Mouse (Mus musculus): ENCODE measurements around the gene Myo1g. TPM values are rescaled to one million over a fixed set of nuclear protein-coding genes. Genes with fewer than 3 reads are reported as not detected.

Gene Myo1g
- total and polyA plus RNA-seq, 2 experiments from 2014 or later: 0.39 to 0.68 TPM

GRCm38 (mm10) chr11:6468541-6468940 is 52.2 kb downstream of the Myo1g start:
- Histone ChIP-seq H3K9me3 (ENCODE audit: low read length) (no peaks in the 10 kb centered on the region), H3K36me3 (ENCODE audit: insufficient read depth, low read length) (peaks cover 3% of the 10 kb centered on the region), H3K4me3 (ENCODE audit: low read length) (no peak overlapping the region), H3K4me1 (ENCODE audit: insufficient read depth, low read length) (peaks cover 19% of the 10 kb centered on the region), H3K9ac (replicated peaks; ENCODE audit: low read length) (no peak overlapping the region), H3K27me3 (ENCODE audit: insufficient read depth, low read length) (no peaks in the 10 kb centered on the region), H3K27ac (no peak overlapping the region), H3K4me2 (ENCODE audit: low read depth, low read length) (peak overlapping the region; percentile 5; the same call in 1 of the 2 replicates)
- 50% methylated on average over 2 of the region's 2 CpGs for WGBS
- no peak for DNase-seq (ENCODE audit: low spot score)
- no peak for TF ChIP-seq CTCF (IDR thresholded peaks at IDR 0.05; ENCODE audit: low read depth)
- no peak for ATAC-seq

GRCm38 (mm10) chr11:6465122-6465521 is 55.6 kb downstream of the Myo1g start:
- Histone ChIP-seq H3K4me1 (ENCODE audit: insufficient read depth, low read length) (peaks cover 10% of the 10 kb centered on the region; the same call in 1 of the 2 replicates), H3K4me3 (ENCODE audit: low read length) (no peak overlapping the region), H3K9ac (replicated peaks; ENCODE audit: low read length) (no peak overlapping the region), H3K4me2 (ENCODE audit: low read depth, low read length) (no peak overlapping the region), H3K27ac (no peak overlapping the region), H3K9me3 (ENCODE audit: low read length) (no peaks in the 10 kb centered on the region), H3K36me3 (ENCODE audit: insufficient read depth, low read length) (peaks cover 3% of the 10 kb centered on the region), H3K27me3 (ENCODE audit: insufficient read depth, low read length) (no peaks in the 10 kb centered on the region)
- WGBS: 17% methylated on average over 4 of the region's 4 CpGs
- ATAC-seq: peak; percentile 82
- DNase-seq (ENCODE audit: low spot score): peak; percentile 94
- peak; percentile 76 for TF ChIP-seq CTCF (IDR thresholded peaks at IDR 0.05; ENCODE audit: low read depth)

- Histone ChIP-seq H3K27me3 (ENCODE audit: insufficient read depth, low read length) (no peaks in the 10 kb centered on the region), H3K27ac (no peak overlapping the region), H3K9ac (replicated peaks; ENCODE audit: low read length) (no peak overlapping the region), H3K4me1 (ENCODE audit: insufficient read depth, low read length) (no peaks in the 10 kb centered on the region), H3K4me2 (ENCODE audit: low read depth, low read length) (no peak overlapping the region), H3K4me3 (ENCODE audit: low read length) (no peak overlapping the region), H3K9me3 (ENCODE audit: low read length) (no peaks in the 10 kb centered on the region), H3K36me3 (ENCODE audit: insufficient read depth, low read length) (peaks cover 3% of the 10 kb centered on the region)
- ATAC-seq (no peak), DNase-seq (ENCODE audit: low spot score) (no peak)
- 91% methylated on average over 6 of the region's 6 CpGs for WGBS
- TF ChIP-seq CTCF (IDR thresholded peaks at IDR 0.05; ENCODE audit: low read depth): no peak
Measured at GRCm38 (mm10) chr11:6463159-6463837, 57.5 kb downstream of the Myo1g start.

Small RNAs within 50 kb of the gene (microRNA-seq; reads per million reads assigned to microRNA genes)
- 0 reads per million in 2 experiments for gene Gm22123

Other genes starting within 250 kb of the Myo1g start
- gene Tmed4, start 246.1 kb downstream of the Myo1g start, total RNA-seq (2014; rRNA removed): 82.0 and 95.4 TPM in 2 replicates
- gene Tmed4, start 246.1 kb downstream of the Myo1g start, polyA plus RNA-seq (2015; fragmentation: Nextera tagmentation; extraction: Ambion mirVana): 103 and 114 TPM in 2 replicates
- 139 TPM in 2 replicates for gene Ogdh, start 229.3 kb downstream of the Myo1g start, total RNA-seq (2014; rRNA removed)
- 139 and 151 TPM in 2 replicates for gene Ogdh, start 229.3 kb downstream of the Myo1g start, polyA plus RNA-seq (2015; fragmentation: Nextera tagmentation; extraction: Ambion mirVana)
- 136 and 149 TPM in 2 replicates for gene Zmiz2, start 131.9 kb downstream of the Myo1g start, total RNA-seq (2014; rRNA removed)
- gene Zmiz2, start 131.9 kb downstream of the Myo1g start, polyA plus RNA-seq (2015; fragmentation: Nextera tagmentation; extraction: Ambion mirVana): 27.0 and 29.0 TPM in 2 replicates
- gene Ppia, start 105.5 kb downstream of the Myo1g start, total RNA-seq (2014; rRNA removed): 2,267 and 2,460 TPM in 2 replicates
- gene Ppia, start 105.5 kb downstream of the Myo1g start, polyA plus RNA-seq (2015; fragmentation: Nextera tagmentation; extraction: Ambion mirVana): 5,475 and 5,597 TPM in 2 replicates
- 75.5 and 95.0 TPM in 2 replicates for gene H2afv, start 76.5 kb downstream of the Myo1g start, total RNA-seq (2014; rRNA removed)
- 251 and 254 TPM in 2 replicates for gene H2afv, start 76.5 kb downstream of the Myo1g start, polyA plus RNA-seq (2015; fragmentation: Nextera tagmentation; extraction: Ambion mirVana)
- gene Purb, start 45.0 kb downstream of the Myo1g start, total RNA-seq (2014; rRNA removed): 35.9 and 36.9 TPM in 2 replicates
- gene Purb, start 45.0 kb downstream of the Myo1g start, polyA plus RNA-seq (2015; fragmentation: Nextera tagmentation; extraction: Ambion mirVana): 17.1 and 17.9 TPM in 2 replicates
- 62.8 and 77.5 TPM in 2 replicates for gene Ccm2, start 25.9 kb upstream of the Myo1g start, total RNA-seq (2014; rRNA removed)
- 74.1 and 80.2 TPM in 2 replicates for gene Ccm2, start 25.9 kb upstream of the Myo1g start, polyA plus RNA-seq (2015; fragmentation: Nextera tagmentation; extraction: Ambion mirVana)
- 84.0 and 84.9 TPM in 2 replicates for gene Nacad, start 85.1 kb upstream of the Myo1g start, total RNA-seq (2014; rRNA removed)
- gene Nacad, start 85.1 kb upstream of the Myo1g start, polyA plus RNA-seq (2015; fragmentation: Nextera tagmentation; extraction: Ambion mirVana): 54.7 and 56.7 TPM in 2 replicates
- 44.0 and 53.5 TPM in 2 replicates for gene Tbrg4, start 105.1 kb upstream of the Myo1g start, total RNA-seq (2014; rRNA removed)
- gene Tbrg4, start 105.1 kb upstream of the Myo1g start, polyA plus RNA-seq (2015; fragmentation: Nextera tagmentation; extraction: Ambion mirVana): 31.3 and 34.7 TPM in 2 replicates
- gene Wap, start 117.7 kb upstream of the Myo1g start, total RNA-seq (2014; rRNA removed): not detected in 2 replicates
- not detected in 2 replicates for gene Wap, start 117.7 kb upstream of the Myo1g start, polyA plus RNA-seq (2015; fragmentation: Nextera tagmentation; extraction: Ambion mirVana)
- 27.7 and 29.3 TPM in 2 replicates for gene Ramp3, start 137.6 kb upstream of the Myo1g start, total RNA-seq (2014; rRNA removed)
- gene Ramp3, start 137.6 kb upstream of the Myo1g start, polyA plus RNA-seq (2015; fragmentation: Nextera tagmentation; extraction: Ambion mirVana): 23.9 and 24.2 TPM in 2 replicates